Mouse (Mus musculus) CH12.LX (cell line): Measurements from ENCODE around the gene Fkbp10. TPM values are rescaled to one million over a fixed set of nuclear protein-coding genes. Genes with fewer than 3 reads are reported as not detected.

Source experiments
- DNase-seq: peaks from one replicate; pipeline ENCODE4 v3.0.0-alpha.2; 2013; ENCODE audit errors: extremely low read depth
- H3K27ac ChIP-seq: 2 replicates; pipeline ENCODE4 v1.5.1; 2012; ENCODE audit warnings: low read depth, mild to moderate bottlenecking, control low read depth, moderate library complexity; ENCODE audit not compliant: insufficient read depth
- H3K27me3 ChIP-seq: replicated peaks from 2 replicates; pipeline ENCODE3; 2012; ENCODE audit warnings: inconsistent platforms
- H3K36me3 ChIP-seq, 2 experiments: replicated peaks in 1 of 2; 2 replicates each; pipeline versions ENCODE3 to v1.6.1; 2012; ENCODE audit warnings: inconsistent platforms in 1 of 2, low read length in 1 of 2, mild to moderate bottlenecking in 1 of 2, mixed read lengths in 1 of 2, moderate library complexity in 1 of 2; ENCODE audit not compliant: control insufficient read depth in 1 of 2, insufficient read depth in 1 of 2
- H3K4me1 ChIP-seq, 2 experiments: 2 replicates each; pipeline ENCODE4 v1.6.1; 2012; ENCODE audit warnings: inconsistent platforms in 1 of 2, moderate library complexity in 1 of 2; ENCODE audit not compliant: insufficient read depth in 2 of 2, control insufficient read depth in 1 of 2
- H3K4me2 ChIP-seq: 2 replicates; pipeline ENCODE4 v1.6.1; 2012; ENCODE audit warnings: low read depth, mild to moderate bottlenecking, control low read depth; ENCODE audit not compliant: poor library complexity, insufficient read depth, severe bottlenecking
- H3K4me3 ChIP-seq, 3 experiments: fragments of 150-350 bp in 1 of 3; sonication (generic) in 1 of 3; replicated peaks in 1 of 3; 2 replicates each; pipeline versions ENCODE3 to v1.5.1; 2011 to 2012; ENCODE audit warnings: low read depth in 2 of 3, low read length in 2 of 3, mild to moderate bottlenecking in 2 of 3, moderate library complexity in 2 of 3, control low read depth in 1 of 3, improper control_type of control experiment in 1 of 3, inconsistent platforms in 1 of 3, mixed read lengths in 1 of 3; ENCODE audit not compliant: poor library complexity in 1 of 3
- H3K79me2 ChIP-seq: replicated peaks from 2 replicates; pipeline ENCODE4 v1.6.1; 2012; ENCODE audit warnings: mild to moderate bottlenecking, moderate library complexity; ENCODE audit not compliant: control insufficient read depth, poor library complexity, insufficient read depth, severe bottlenecking; ENCODE audit errors: extremely low read depth
- H3K9ac ChIP-seq: 2 replicates; pipeline ENCODE4 v1.6.1; 2012; ENCODE audit warnings: low read depth, mild to moderate bottlenecking, control low read depth, moderate library complexity; ENCODE audit not compliant: insufficient read depth
- H3K9me3 ChIP-seq: replicated peaks from 2 replicates; pipeline ENCODE3; 2012; ENCODE audit warnings: low read length, inconsistent platforms, mixed read lengths
- BHLHE40 ChIP-seq: IDR thresholded peaks from 2 replicates; pipeline ENCODE4 v1.6.1; 2011; ENCODE audit warnings: mild to moderate bottlenecking, low read depth, low read length, improper control_type of control experiment
- CHD1 ChIP-seq: IDR thresholded peaks from 2 replicates; pipeline ENCODE4 v1.6.1; 2012; ENCODE audit warnings: low read depth, low read length, improper control_type of control experiment, inconsistent platforms
- CHD2 ChIP-seq: IDR thresholded peaks from 2 replicates; pipeline ENCODE4 v1.6.1; 2011; ENCODE audit warnings: low read length, improper control_type of control experiment
- CTCF ChIP-seq, 2 experiments: IDR thresholded peaks in 1 of 2; conservative IDR thresholded peaks in 1 of 2; 2 replicates each; pipeline ENCODE4 v1.5.1; 2011 to 2012; ENCODE audit warnings: low read depth in 2 of 2, low read length in 2 of 2, improper control_type of control experiment in 1 of 2, inconsistent platforms in 1 of 2, mild to moderate bottlenecking in 1 of 2, moderate library complexity in 1 of 2
- E2F4 ChIP-seq: IDR thresholded peaks from 2 replicates; pipeline ENCODE4 v1.6.1; 2011; ENCODE audit warnings: low read depth, low read length, improper control_type of control experiment; ENCODE audit not compliant: insufficient replicate concordance
- ELF1 ChIP-seq: IDR thresholded peaks from 2 replicates; pipeline ENCODE4 v1.6.1; 2014; ENCODE audit warnings: low read depth, mild to moderate bottlenecking, inconsistent platforms, low read length, improper control_type of control experiment
- EP300 ChIP-seq: IDR thresholded peaks from 2 replicates; pipeline ENCODE4 v1.6.1; 2011; ENCODE audit warnings: low read length, improper control_type of control experiment
- ETS1 ChIP-seq: conservative IDR thresholded peaks from 2 replicates; pipeline ENCODE4 v1.6.1; 2012; ENCODE audit warnings: low read depth, mild to moderate bottlenecking, inconsistent platforms, low read length, improper control_type of control experiment, moderate library complexity
- GABPA ChIP-seq: IDR thresholded peaks from 2 replicates; pipeline ENCODE4 v1.6.1; 2012; ENCODE audit warnings: low read depth, low read length, improper control_type of control experiment, inconsistent platforms; ENCODE audit not compliant: insufficient replicate concordance
- HCFC1 ChIP-seq: IDR thresholded peaks from 2 replicates; pipeline ENCODE4 v1.6.1; 2012; ENCODE audit warnings: low read depth, mild to moderate bottlenecking, inconsistent platforms, low read length, improper control_type of control experiment
- KAT2A ChIP-seq: IDR thresholded peaks from 2 replicates; pipeline ENCODE4 v1.6.1; 2012; ENCODE audit warnings: low read length, improper control_type of control experiment, inconsistent platforms; ENCODE audit not compliant: insufficient replicate concordance
- MAFK ChIP-seq: IDR thresholded peaks from 2 replicates; pipeline ENCODE4 v1.6.1; 2011; ENCODE audit warnings: low read length, improper control_type of control experiment; ENCODE audit not compliant: insufficient replicate concordance
- MAX ChIP-seq: IDR thresholded peaks from 2 replicates; pipeline ENCODE4 v1.6.1; 2011; ENCODE audit warnings: low read length, improper control_type of control experiment
- MAZ ChIP-seq: IDR thresholded peaks from 2 replicates; pipeline ENCODE4 v1.6.1; 2012; ENCODE audit warnings: low read depth, mild to moderate bottlenecking, inconsistent platforms, low read length, improper control_type of control experiment, moderate library complexity
- MXI1 ChIP-seq: IDR thresholded peaks from 2 replicates; pipeline ENCODE4 v1.6.1; 2011; ENCODE audit warnings: mild to moderate bottlenecking, low read depth, low read length, improper control_type of control experiment
- NRF1 ChIP-seq: IDR thresholded peaks from 2 replicates; pipeline ENCODE4 v1.6.1; 2014; ENCODE audit warnings: low read depth, mild to moderate bottlenecking, inconsistent platforms, low read length, improper control_type of control experiment, moderate library complexity
- PAX5 ChIP-seq: IDR thresholded peaks from 2 replicates; pipeline ENCODE4 v1.6.1; 2012; ENCODE audit warnings: low read length, inconsistent platforms, mixed read lengths
- POLR2A ChIP-seq: IDR thresholded peaks from 2 replicates; pipeline ENCODE4 v1.6.1; 2011; ENCODE audit warnings: low read depth, mild to moderate bottlenecking, improper control_type of control experiment, low read length
- RAD21 ChIP-seq: IDR thresholded peaks from 2 replicates; pipeline ENCODE4 v1.6.1; 2011; ENCODE audit warnings: low read depth, mild to moderate bottlenecking, low read length, improper control_type of control experiment, moderate library complexity
- RCOR1 ChIP-seq: conservative IDR thresholded peaks from 2 replicates; pipeline ENCODE4 v1.6.1; 2012; ENCODE audit warnings: low read depth, mild to moderate bottlenecking, inconsistent platforms, low read length, improper control_type of control experiment
- SIN3A ChIP-seq: IDR thresholded peaks from 2 replicates; pipeline ENCODE4 v1.6.1; 2012; ENCODE audit warnings: low read length, improper control_type of control experiment, inconsistent platforms
- TBP ChIP-seq: conservative IDR thresholded peaks from 2 replicates; pipeline ENCODE4 v1.6.1; 2011; ENCODE audit warnings: low read depth, low read length, improper control_type of control experiment
- UBTF ChIP-seq: IDR thresholded peaks from 2 replicates; pipeline ENCODE4 v1.6.1; 2012; ENCODE audit warnings: low read depth, mild to moderate bottlenecking, inconsistent platforms, low read length, improper control_type of control experiment, moderate library complexity
- USF1 ChIP-seq: IDR thresholded peaks from 2 replicates; pipeline ENCODE4 v1.6.1; 2014; ENCODE audit warnings: low read depth, mild to moderate bottlenecking, inconsistent platforms, low read length, improper control_type of control experiment
- USF2 ChIP-seq: conservative IDR thresholded peaks from 2 replicates; pipeline ENCODE4 v1.6.1; 2011; ENCODE audit warnings: low read depth, low read length, improper control_type of control experiment
- ZC3H11A ChIP-seq: IDR thresholded peaks from 2 replicates; pipeline ENCODE4 v1.6.1; 2012; ENCODE audit warnings: low read depth, mild to moderate bottlenecking, inconsistent platforms, low read length, improper control_type of control experiment
- ZKSCAN1 ChIP-seq: IDR thresholded peaks from 2 replicates; pipeline ENCODE4 v1.6.1; 2012; ENCODE audit warnings: low read depth, inconsistent platforms, low read length, improper control_type of control experiment, borderline replicate concordance
- dilution Hi-C: fragments of 300-500 bp; cut with MboI; formaldehyde crosslinking; loops from 2 replicates; pipeline ENCODE4 v1.14.3; 2020; ENCODE audit warnings: low sequenced_read_pairs; ENCODE audit not compliant: extremely low pct_unique_long_range_greater_than_20kb, extremely low pct_ligation_motif_present
- in situ Hi-C: fragments of 300-500 bp; cut with MboI; formaldehyde crosslinking; loops from 3 replicates; pipeline ENCODE4 v1.14.3; 2019; ENCODE audit warnings: low sequenced_read_pairs, low pct_ligation_motif_present, low pct_unique_long_range_greater_than_20kb, mixed read lengths
- polyA plus RNA-seq: library from polyadenylated mRNA; unstranded; fragments of >175 nt; gene quantifications from 2 replicates; pipeline ENCODE4 v1.2.1, GENCODE M21; 2012; ENCODE audit warnings: low read depth; ENCODE audit not compliant: insufficient read length
- total RNA-seq, 2 experiments: library from RNA; depleted of rRNA; stranded (reverse); fragments of 300-350 nt in 1 of 2; fragments of >200 nt in 1 of 2; gene quantifications; 2 replicates each; pipeline ENCODE4 v1.2.3; 2012 to 2014

The Fkbp10 gene
- total and polyA plus RNA-seq, 3 experiments = 0.31 to 0.46 (median 0.34) TPM

- DNase-seq = no peak
- Histone ChIP-seq H3K9ac (no peak overlapping the region), H3K27ac (no peak overlapping the region), H3K4me2 (no peak overlapping the region), H3K4me3 (no peak overlapping the region), H3K79me2 (no peaks in the 10 kb centered on the region), H3K9me3 (no peaks in the 10 kb centered on the region), H3K36me3 (no peaks in the 10 kb centered on the region), H3K4me1 (peaks cover 13 to 25% of the 10 kb centered on the region in 2 experiments), H3K27me3 (peaks cover 87% of the 10 kb centered on the region)
- dilution Hi-C loops = no loop called here
- in situ Hi-C loops = no loop called here
- TF ChIP-seq CHD1 = no peak
- TF ChIP-seq USF2 = no peak
- no peak for TF ChIP-seq ZC3H11A
- TF ChIP-seq KAT2A = no peak
- TF ChIP-seq BHLHE40 = no peak
- no peak for TF ChIP-seq MAZ
- TF ChIP-seq MAFK = no peak
- no peak for TF ChIP-seq ETS1
- TF ChIP-seq USF1 = no peak
- TF ChIP-seq SIN3A = no peak
- no peak for TF ChIP-seq RAD21
- no peak for TF ChIP-seq UBTF
- TF ChIP-seq GABPA = no peak
- no peak for TF ChIP-seq CTCF (conservative IDR thresholded peaks at IDR 0.05 in 1 of 2, IDR thresholded peaks at IDR 0.05 in 1 of 2; ENCODE audit: low read depth in 2 of 2, low read length in 2 of 2)
- TF ChIP-seq PAX5 = no peak
- TF ChIP-seq TBP = no peak
These were observed 15.6 kb upstream of the Fkbp10 start for GRCm38 (mm10) chr11:100399727-100400538.

GRCm38 (mm10) chr11:100400842-100401241, 14.7 kb upstream of the Fkbp10 start:
- Histone ChIP-seq H3K79me2 (no peaks in the 10 kb centered on the region), H3K4me1 (peaks cover 8 to 25% of the 10 kb centered on the region in 2 experiments), H3K9me3 (no peaks in the 10 kb centered on the region), H3K4me3 (no peak overlapping the region), H3K4me2 (no peak overlapping the region), H3K27ac (no peak overlapping the region), H3K27me3 (peaks cover 80% of the 10 kb centered on the region), H3K9ac (no peak overlapping the region), H3K36me3 (no peaks in the 10 kb centered on the region)
- in situ Hi-C loops (no loop called here), dilution Hi-C loops (no loop called here)
- DNase-seq = peak; percentile 32
- TF ChIP-seq EP300 (no peak), NRF1 (no peak), ELF1 (0 out of 2 replicates have a peak, but pooled peaks have one; percentile 8), ETS1 (no peak), RCOR1 (no peak), ZC3H11A (no peak), BHLHE40 (peak; percentile 79), TBP (no peak), E2F4 (no peak), CTCF (conservative IDR thresholded peaks at IDR 0.05 in 1 of 2, IDR thresholded peaks at IDR 0.05 in 1 of 2; ENCODE audit: low read depth in 2 of 2, low read length in 2 of 2) (no peak), MAX (no peak), CHD2 (no peak), ZKSCAN1 (no peak), POLR2A (no peak), MXI1 (no peak), HCFC1 (no peak)
